Mouse (Mus musculus): ENCODE results near the gene Rph3al.

- TF ChIP-seq CTCF (IDR thresholded peaks at IDR 0.05; ENCODE audit: borderline replicate concordance, insufficient read depth, low read length) (peak; percentile 26; the same call in 1 of the 2 replicates), POLR2A (IDR thresholded peaks at IDR 0.05; ENCODE audit: low read depth, low read length) (no peak)
Measured at GRCm38 (mm10) chr11:75973988-75974387, 35.8 kb upstream of the Rph3al start.

Measured in embryonic fibroblast, embryonic 13.5 days (primary cell).